13 mouse cellular contexts compared by ENCODE assay signal in genomic region chr12:10462956-10463355, GRCm38 (mm10).
DNase-seq lines count a peak whose midpoint lies in the region.
"Had no signal": no experiment of that assay in that cellular context is flagged by ENCODE, and none has a peak within 500 bp of the region (broad histone marks: within the 10 kb centered on the region; RNA-seq: fewer than 3 reads in every experiment).

No protein-coding gene starts in this region.

- DNase-seq in embryo, embryonic 11 days, result peak; percentile 5
- no peak for DNase-seq in embryo, embryonic 10.5 days (ENCODE audit: low spot score)
- peak; percentile 11 for DNase-seq in lung, postnatal 10 days
- DNase-seq in lung, postnatal 36 days, result no peak
- DNase-seq in gastrocnemius, adult 8-10 months (ENCODE audit: low spot score in 2 of 2), result peak; percentile 60 to 61
- DNase-seq in testis, postnatal 10 days (ENCODE audit: low spot score), result peak; percentile 53
- DNase-seq in retina, embryonic 14.5 days (ENCODE audit: low spot score), result no peak
- DNase-seq in kidney, adult 9 months, result no peak
- DNase-seq: adrenal gland, postnatal 25 days; cerebellum, adult 8-10 months; left cerebral cortex, postnatal 4 days; liver, embryonic 13.5 days; thymus, postnatal 4 days had no signal

Comparison
In these comparisons a context has a peak if more than half of its experiments do, and no peak if none do; other contexts are left out.
1. DNase-seq: peak in embryo, embryonic 11 days (single experiment), lung, postnatal 10 days (single experiment), gastrocnemius, adult 8-10 months (2 of 2) and testis, postnatal 10 days (single experiment); none in embryo, embryonic 10.5 days (single experiment), lung, postnatal 36 days (single experiment), retina, embryonic 14.5 days (single experiment) and kidney, adult 9 months (single experiment).